Mouse (Mus musculus): ENCODE data around the gene Vmn1r198. TPM values are rescaled to one million over a fixed set of nuclear protein-coding genes. Genes with fewer than 3 reads are reported as not detected.
"Not testable (repeated sequence)": the region's sequence is repeated elsewhere in the genome, so short reads cannot be mapped to it uniquely, and the experiment has no call there.

The Vmn1r198 gene
- polyA plus RNA-seq (2012; rRNA removed): not detected in 2 replicates

- Histone ChIP-seq H3K4me3 (replicated peaks; ENCODE audit: extremely low read depth, low read depth, low read length) (no peak within 1 kb of the TSS), H3K4me1 (ENCODE audit: control insufficient read depth, insufficient read depth, low read length) (no peaks in the 10 kb centered on the region)
- TF ChIP-seq POLR2A (IDR thresholded peaks at IDR 0.05; ENCODE audit: borderline replicate concordance, extremely low read depth, low read depth, low read length): no peak
- no peak for TF ChIP-seq CTCF (IDR thresholded peaks at IDR 0.05; ENCODE audit: insufficient read depth, low read length)
- DNase-seq: no peak
- 23% methylated on average over 1 of the region's 1 CpGs for WGBS
Observed at GRCm38 (mm10) chr13:22350064-22350463, at the start of gene Vmn1r198. Vmn1r198 (plus strand) TSS chr13:22350364.

GRCm38 (mm10) chr13:22308075-22308474 is 42.1 kb upstream of the Vmn1r198 start:
- WGBS: 83% methylated on average over 5 of the region's 5 CpGs
- H3K4me3 ChIP-seq (replicated peaks; ENCODE audit: extremely low read depth, low read depth, low read length); H3K4me1 ChIP-seq (ENCODE audit: control insufficient read depth, insufficient read depth, low read length); DNase-seq: not testable (repeated sequence)

DNA sequence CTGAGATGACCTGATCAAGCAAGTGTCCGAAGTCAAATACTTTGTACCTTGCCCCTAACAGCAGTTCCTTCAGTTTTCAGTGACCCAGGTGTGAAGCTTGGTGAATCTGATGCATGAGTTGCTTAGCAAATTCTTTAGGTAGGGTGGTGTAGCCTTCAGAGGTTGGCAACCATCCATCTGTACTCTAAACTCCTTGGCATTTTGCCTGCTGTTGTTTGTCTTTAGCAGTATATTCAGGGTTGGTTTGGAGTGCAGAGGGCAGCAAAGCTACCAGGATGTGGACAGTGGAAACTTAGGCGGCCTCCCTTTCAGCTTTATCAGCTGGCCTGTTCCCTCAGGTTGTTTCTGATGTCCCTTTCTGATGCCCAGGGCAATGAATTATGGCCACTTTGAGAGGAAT is 34.8 kb upstream of the Vmn1r198 start:
- DNase-seq: no peak
- 66% methylated on average over 2 of the region's 2 CpGs for WGBS
- TF ChIP-seq CTCF (IDR thresholded peaks at IDR 0.05; ENCODE audit: insufficient read depth, low read length): no peak
- no peak for TF ChIP-seq POLR2A (IDR thresholded peaks at IDR 0.05; ENCODE audit: borderline replicate concordance, extremely low read depth, low read depth, low read length)
- H3K4me1 ChIP-seq (ENCODE audit: control insufficient read depth, insufficient read depth, low read length): no peaks in the 10 kb centered on the region
- H3K4me3 ChIP-seq (replicated peaks; ENCODE audit: extremely low read depth, low read depth, low read length): no peak overlapping the region

- no peak for DNase-seq
- 73% methylated on average over 2 of the region's 2 CpGs for WGBS
Observed at GRCm38 (mm10) chr13:22317366-22317765, 32.8 kb upstream of the Vmn1r198 start.

GRCm38 (mm10) chr13:22320091-22320490 is 30.1 kb upstream of the Vmn1r198 start:
- no peak overlapping the region for H3K4me3 ChIP-seq (replicated peaks; ENCODE audit: extremely low read depth, low read depth, low read length)
- DNase-seq: no peak
- TF ChIP-seq CTCF (IDR thresholded peaks at IDR 0.05; ENCODE audit: insufficient read depth, low read length) (no peak), POLR2A (IDR thresholded peaks at IDR 0.05; ENCODE audit: borderline replicate concordance, extremely low read depth, low read depth, low read length) (no peak)
- no peaks in the 10 kb centered on the region for H3K4me1 ChIP-seq (ENCODE audit: control insufficient read depth, insufficient read depth, low read length)

More at GRCm38 (mm10) chr13:22317366-22317765, 32.8 kb upstream of the Vmn1r198 start:
- H3K4me1 ChIP-seq (ENCODE audit: control insufficient read depth, insufficient read depth, low read length): no peaks in the 10 kb centered on the region
- TF ChIP-seq POLR2A (IDR thresholded peaks at IDR 0.05; ENCODE audit: borderline replicate concordance, extremely low read depth, low read depth, low read length) (no peak), CTCF (IDR thresholded peaks at IDR 0.05; ENCODE audit: insufficient read depth, low read length) (no peak)
- no peak overlapping the region for H3K4me3 ChIP-seq (replicated peaks; ENCODE audit: extremely low read depth, low read depth, low read length)

GRCm38 (mm10) chr13:22324289-22324688 is 25.9 kb upstream of the Vmn1r198 start, which contains the start of gene Vmn1r197:
Vmn1r197 (plus strand) TSS chr13:22324589.
- TF ChIP-seq POLR2A (IDR thresholded peaks at IDR 0.05; ENCODE audit: borderline replicate concordance, extremely low read depth, low read depth, low read length): no peak
- TF ChIP-seq CTCF (IDR thresholded peaks at IDR 0.05; ENCODE audit: insufficient read depth, low read length): no peak
- Histone ChIP-seq H3K4me3 (replicated peaks; ENCODE audit: extremely low read depth, low read depth, low read length) (no peak within 1 kb of the TSS), H3K4me1 (ENCODE audit: control insufficient read depth, insufficient read depth, low read length) (no peaks in the 10 kb centered on the region)
- DNase-seq: no peak

- TF ChIP-seq POLR2A (IDR thresholded peaks at IDR 0.05; ENCODE audit: borderline replicate concordance, extremely low read depth, low read depth, low read length): no peak
- no peak for TF ChIP-seq CTCF (IDR thresholded peaks at IDR 0.05; ENCODE audit: insufficient read depth, low read length)
- no peak overlapping the region for H3K4me3 ChIP-seq (replicated peaks; ENCODE audit: extremely low read depth, low read depth, low read length)
- 36% methylated on average over 2 of the region's 2 CpGs for WGBS
- DNase-seq: no peak
- no peaks in the 10 kb centered on the region for H3K4me1 ChIP-seq (ENCODE audit: control insufficient read depth, insufficient read depth, low read length)
Observed at GRCm38 (mm10) chr13:22333269-22333668, 16.9 kb upstream of the Vmn1r198 start.

- H3K4me3 ChIP-seq (replicated peaks; ENCODE audit: extremely low read depth, low read depth, low read length): no peak overlapping the region
- no peak for TF ChIP-seq POLR2A (IDR thresholded peaks at IDR 0.05; ENCODE audit: borderline replicate concordance, extremely low read depth, low read depth, low read length)
- TF ChIP-seq CTCF (IDR thresholded peaks at IDR 0.05; ENCODE audit: insufficient read depth, low read length): no peak
- no peaks in the 10 kb centered on the region for H3K4me1 ChIP-seq (ENCODE audit: control insufficient read depth, insufficient read depth, low read length)
- no peak for DNase-seq
- 81% methylated on average over 1 of the region's 1 CpGs for WGBS
Observed at GRCm38 (mm10) chr13:22335565-22335964, 14.6 kb upstream of the Vmn1r198 start.

- 80% methylated on average over 1 of the region's 1 CpGs for WGBS
- no peak for TF ChIP-seq CTCF (IDR thresholded peaks at IDR 0.05; ENCODE audit: insufficient read depth, low read length)
- no peak for TF ChIP-seq POLR2A (IDR thresholded peaks at IDR 0.05; ENCODE audit: borderline replicate concordance, extremely low read depth, low read depth, low read length)
- H3K4me1 ChIP-seq (ENCODE audit: control insufficient read depth, insufficient read depth, low read length): no peaks in the 10 kb centered on the region
- no peak overlapping the region for H3K4me3 ChIP-seq (replicated peaks; ENCODE audit: extremely low read depth, low read depth, low read length)
- DNase-seq: no peak
Observed at GRCm38 (mm10) chr13:22350813-22351212, 649 bp downstream of the Vmn1r198 start.

DNA sequence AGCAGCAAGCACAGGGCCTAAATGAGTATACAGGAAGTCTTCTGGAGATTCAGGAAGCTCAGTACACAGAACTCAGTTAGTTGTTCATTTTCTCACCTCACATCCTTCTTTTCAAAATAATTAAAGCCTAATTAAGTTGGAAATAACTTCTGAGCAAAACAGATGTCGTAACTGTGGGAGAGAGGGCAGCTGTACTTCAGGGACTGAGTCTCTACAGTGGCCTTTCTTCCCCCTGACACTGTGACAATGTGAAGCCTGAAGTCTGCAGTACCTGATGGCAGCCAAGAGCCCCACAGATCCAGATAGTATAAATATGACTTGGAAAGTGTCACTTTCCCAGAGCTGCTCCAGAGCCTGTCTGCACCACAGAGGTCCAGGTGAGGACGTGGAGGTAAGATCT is 29.4 kb downstream of the Vmn1r198 start, which contains the start of gene Vmn1r199:
Gene Vmn1r199, plus strand, starts transcription at position 301 of the 400 bp plus-strand sequence.
- TF ChIP-seq CTCF (IDR thresholded peaks at IDR 0.05; ENCODE audit: insufficient read depth, low read length) (no peak), POLR2A (IDR thresholded peaks at IDR 0.05; ENCODE audit: borderline replicate concordance, extremely low read depth, low read depth, low read length) (no peak)
- DNase-seq: no peak
- WGBS: 58% methylated on average over 2 of the region's 2 CpGs
- Histone ChIP-seq H3K4me3 (replicated peaks; ENCODE audit: extremely low read depth, low read depth, low read length) (no peak within 1 kb of the TSS), H3K4me1 (ENCODE audit: control insufficient read depth, insufficient read depth, low read length) (no peaks in the 10 kb centered on the region)

GRCm38 (mm10) chr13:22381128-22381527 is 31.0 kb downstream of the Vmn1r198 start:
- DNase-seq; H3K4me1 ChIP-seq (ENCODE audit: control insufficient read depth, insufficient read depth, low read length); H3K4me3 ChIP-seq (replicated peaks; ENCODE audit: extremely low read depth, low read depth, low read length): not testable (repeated sequence)
- 46% methylated on average over 3 of the region's 3 CpGs for WGBS

Data from lung, adult 2 months (tissue).